In genomic region chr3:75531074-75531473, GRCm38 (mm10) we compare ENCODE assay signal across 37 mouse cellular contexts. TPM values are rescaled to one million over a fixed set of nuclear protein-coding genes. Genes with fewer than 3 reads are reported as not detected.
"Had no signal": no experiment of that assay in that cellular context is flagged by ENCODE, and none has a peak within 500 bp of the region (broad histone marks: within the 10 kb centered on the region; RNA-seq: fewer than 3 reads in every experiment).

No protein-coding gene starts in this region.

- ATAC-seq: midbrain, embryonic 13.5 days; midbrain, embryonic 15.5 days; midbrain, embryonic 16.5 days had no signal

- H3K4me3 ChIP-seq: left cerebral cortex, adult 2 months; limb, embryonic 10.5 days; limb, embryonic 12.5 days; limb, embryonic 13.5 days; limb, embryonic 15.5 days; liver, embryonic 13.5 days; liver, embryonic 15.5 days; lung, embryonic 15.5 days; megakaryocyte, embryonic 14.5 days; midbrain, embryonic 10.5 days; midbrain, embryonic 12.5 days; midbrain, embryonic 13.5 days; midbrain, embryonic 15.5 days; myocyte; neural tube, embryonic 12.5 days; neural tube, embryonic 13.5 days had no signal

- H3K27ac ChIP-seq: left cerebral cortex, adult 2 months; limb, embryonic 10.5 days; limb, embryonic 12.5 days; limb, embryonic 13.5 days; limb, embryonic 15.5 days; liver, embryonic 13.5 days; liver, embryonic 14.5 days; liver, embryonic 15.5 days; lung, embryonic 15.5 days; macrophage; midbrain, embryonic 10.5 days; midbrain, embryonic 12.5 days; midbrain, embryonic 13.5 days; midbrain, embryonic 15.5 days; neural tube, embryonic 12.5 days; neural tube, embryonic 13.5 days had no signal

- DNase-seq: left cerebral cortex, postnatal 4 days; liver; liver, embryonic 13.5 days; lung, adult 18-20 months; lung, adult 2 months; lung, embryonic 14.5 days; lung, postnatal 14 days; lung, postnatal 36 days; lung, postnatal 4 days; midbrain, embryonic 14.5 days had no signal

- H3K9ac ChIP-seq: limb, embryonic 12.5 days; limb, embryonic 13.5 days; limb, embryonic 15.5 days; liver, embryonic 13.5 days; liver, embryonic 14.5 days; liver, embryonic 15.5 days; lung, embryonic 14.5 days; lung, embryonic 15.5 days; midbrain, embryonic 12.5 days; midbrain, embryonic 13.5 days; midbrain, embryonic 15.5 days; neural tube, embryonic 12.5 days; neural tube, embryonic 13.5 days had no signal

- H3K9me3 ChIP-seq: limb, embryonic 10.5 days; limb, embryonic 12.5 days; limb, embryonic 13.5 days; limb, embryonic 15.5 days; liver, embryonic 13.5 days; liver, embryonic 15.5 days; lung, embryonic 15.5 days; megakaryocyte, embryonic 14.5 days; midbrain, embryonic 10.5 days; midbrain, embryonic 12.5 days; midbrain, embryonic 13.5 days; midbrain, embryonic 15.5 days; neural tube, embryonic 12.5 days; neural tube, embryonic 13.5 days had no signal

- H3K4me2 ChIP-seq: limb, embryonic 12.5 days; limb, embryonic 13.5 days; limb, embryonic 15.5 days; liver, embryonic 13.5 days; liver, embryonic 15.5 days; lung, embryonic 14.5 days; lung, embryonic 15.5 days; midbrain, embryonic 11.5 days; midbrain, embryonic 12.5 days; midbrain, embryonic 13.5 days; midbrain, embryonic 15.5 days; neural tube, embryonic 12.5 days; neural tube, embryonic 13.5 days had no signal

- H3K27me3 ChIP-seq: limb, embryonic 12.5 days; limb, embryonic 13.5 days; limb, embryonic 15.5 days; liver, embryonic 13.5 days; liver, embryonic 15.5 days; lung, embryonic 15.5 days; megakaryocyte, embryonic 14.5 days; midbrain, embryonic 12.5 days; midbrain, embryonic 13.5 days; midbrain, embryonic 15.5 days; neural tube, embryonic 12.5 days; neural tube, embryonic 13.5 days had no signal

- H3K4me1 ChIP-seq: limb, embryonic 10.5 days; limb, embryonic 12.5 days; limb, embryonic 13.5 days; limb, embryonic 15.5 days; lung, embryonic 15.5 days; midbrain, embryonic 10.5 days; midbrain, embryonic 12.5 days; midbrain, embryonic 13.5 days; midbrain, embryonic 15.5 days; neural tube, embryonic 12.5 days; neural tube, embryonic 13.5 days had no signal

RNA-seq across cellular contexts. Expression of gene Wdr49, which starts 49.1 kb away (rescaled TPM):
- total RNA-seq: megakaryocyte progenitor cell, adult 5-6 weeks; megakaryocyte, adult 5-6 weeks; megakaryocyte-erythroid progenitor cell, adult 5-6 weeks; monocyte, adult 5-6 weeks had no signal
- polyA plus RNA-seq: limb, embryonic 10.5 days; limb, embryonic 11.5 days; limb, embryonic 12.5 days; limb, embryonic 13.5 days; limb, embryonic 15.5 days; liver, embryonic 13.5 days; liver, embryonic 14.5 days; liver, embryonic 15.5 days; liver, embryonic 16.5 days; lung, adult 2 months; lung, embryonic 14.5 days; lung, embryonic 15.5 days; lung, embryonic 16.5 days; macrophage; midbrain, embryonic 10.5 days; midbrain, embryonic 12.5 days; midbrain, embryonic 13.5 days; myocyte; neural tube, embryonic 11.5 days; neural tube, embryonic 12.5 days; neural tube, embryonic 13.5 days had no signal
